Mouse (Mus musculus) retina, postnatal 1 day (tissue): ENCODE data around the gene Ager.
A peak's percentile ranks its signal among the peaks of the same experiment; 100 is the strongest.

Source experiments
- DNase-seq: peaks from one replicate; pipeline ENCODE4 v3.0.0-alpha.2; 2012

Ager gene

DNA sequence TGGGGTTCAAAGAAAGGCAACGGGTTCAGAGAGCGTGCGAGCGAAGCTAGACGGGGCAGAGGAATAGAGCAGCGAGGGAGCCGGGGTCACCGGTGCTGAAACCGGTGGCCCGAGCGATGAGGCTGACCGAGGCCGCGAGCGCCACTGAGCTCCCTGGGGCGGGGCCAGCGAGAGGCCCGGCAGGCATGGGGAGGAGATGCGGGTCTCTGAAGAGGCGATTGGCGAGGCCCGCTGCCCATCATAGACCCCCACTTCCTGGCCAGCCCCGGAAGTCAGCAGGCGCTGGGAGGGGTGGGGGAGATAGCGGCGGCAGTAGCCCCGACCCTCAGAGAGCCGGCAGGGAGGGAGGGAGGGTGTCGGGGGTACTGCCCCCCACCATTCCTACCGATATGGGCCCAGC lies 7.9 kb downstream of the Ager start:
- DNase-seq, result peak; percentile 97

DNA sequence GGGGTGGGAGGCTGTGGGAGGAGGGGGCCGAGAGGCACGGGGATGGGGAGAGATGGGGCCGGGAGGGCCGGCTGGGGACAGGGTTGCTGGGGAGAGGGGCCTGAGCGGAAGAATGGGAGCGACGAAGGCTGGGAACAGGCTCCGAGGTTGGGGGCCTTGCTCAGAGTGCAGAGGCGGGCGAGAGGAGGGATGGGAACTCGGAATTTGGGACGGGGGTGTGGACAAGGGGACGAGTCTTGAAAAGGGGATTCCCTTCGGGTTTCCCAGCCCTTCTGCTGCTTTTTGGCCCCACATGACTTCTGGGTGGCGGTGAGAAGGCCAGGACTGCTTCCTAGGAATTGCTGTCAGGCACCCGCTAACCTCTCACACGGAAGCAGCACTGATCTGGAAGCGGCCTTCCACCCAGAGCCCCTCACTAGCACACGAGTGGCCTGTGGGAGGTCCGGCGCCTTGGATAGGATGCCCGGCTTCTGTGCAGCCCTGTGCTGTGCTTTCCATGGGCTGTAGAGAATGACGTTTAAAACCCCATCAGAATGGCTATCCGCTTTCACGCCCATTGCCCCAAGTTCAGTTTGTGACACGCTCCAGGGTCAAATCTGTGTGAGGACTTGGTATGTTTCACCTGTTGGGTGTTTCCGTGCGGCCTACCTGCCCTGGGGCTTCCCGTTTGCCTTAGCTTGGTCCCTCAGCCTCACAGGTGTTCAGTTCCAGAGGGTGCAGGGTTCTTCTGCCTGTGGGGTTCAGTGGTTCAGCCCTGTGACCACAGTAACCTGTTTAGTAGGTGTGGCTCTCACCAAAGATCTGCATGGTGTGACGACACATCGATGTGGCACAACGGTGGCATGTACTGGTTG lies 8.8 kb downstream of the Ager start:
- no peak for DNase-seq

DNA sequence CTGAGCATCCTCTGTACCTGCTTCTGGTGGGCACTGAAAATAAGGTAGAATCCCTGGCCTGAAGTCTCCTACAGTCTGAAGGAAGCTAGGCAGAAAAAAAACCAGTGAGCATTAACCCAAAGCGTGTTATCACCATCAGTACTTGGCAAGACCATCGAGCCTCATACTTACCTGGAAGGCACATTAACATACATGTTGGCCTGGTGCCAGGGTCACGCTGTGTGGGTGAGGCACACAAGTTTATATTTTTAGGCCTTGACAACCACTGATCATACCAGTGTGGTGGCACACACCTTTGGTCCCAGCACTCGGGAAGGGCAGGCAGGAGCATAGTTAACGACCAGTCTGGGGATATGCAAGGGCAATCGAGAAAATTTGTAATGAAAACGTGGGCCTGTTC lies 10.3 kb downstream of the Ager start:
- DNase-seq, result no peak

GRCm38 (mm10) chr17:34611050-34611449 lies 13.4 kb downstream of the Ager start:
- DNase-seq, result no peak

DNA sequence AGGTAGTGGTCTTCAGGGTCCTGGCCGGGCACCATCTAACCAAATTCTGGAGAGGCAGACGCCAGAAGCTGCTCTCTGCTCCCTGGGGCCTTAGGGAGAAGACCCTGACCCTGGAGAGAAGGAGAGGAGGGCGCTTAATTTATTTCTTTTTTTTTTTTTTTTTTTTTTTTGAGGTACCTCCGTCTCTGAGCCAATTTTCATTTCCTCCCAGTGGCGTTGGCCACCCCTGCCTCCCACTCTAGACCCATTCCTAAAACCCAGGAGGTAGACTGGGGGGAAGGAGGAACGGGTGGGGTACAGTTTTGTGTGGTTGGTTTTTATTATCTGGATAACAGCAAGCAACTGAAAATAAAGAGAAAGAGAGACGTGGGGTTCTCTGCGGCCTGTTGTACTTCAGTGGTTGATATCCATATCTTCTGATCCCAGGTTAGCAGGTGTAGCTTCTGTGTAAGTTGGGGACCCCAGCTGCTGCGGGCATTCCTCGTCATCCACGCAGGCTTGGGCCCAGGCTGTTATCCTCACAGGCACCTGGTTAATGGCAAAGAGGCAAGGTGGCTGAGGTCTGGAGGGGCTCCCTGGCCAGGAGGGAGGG lies 15.5 kb downstream of the Ager start:
- DNase-seq, result no peak

DNA sequence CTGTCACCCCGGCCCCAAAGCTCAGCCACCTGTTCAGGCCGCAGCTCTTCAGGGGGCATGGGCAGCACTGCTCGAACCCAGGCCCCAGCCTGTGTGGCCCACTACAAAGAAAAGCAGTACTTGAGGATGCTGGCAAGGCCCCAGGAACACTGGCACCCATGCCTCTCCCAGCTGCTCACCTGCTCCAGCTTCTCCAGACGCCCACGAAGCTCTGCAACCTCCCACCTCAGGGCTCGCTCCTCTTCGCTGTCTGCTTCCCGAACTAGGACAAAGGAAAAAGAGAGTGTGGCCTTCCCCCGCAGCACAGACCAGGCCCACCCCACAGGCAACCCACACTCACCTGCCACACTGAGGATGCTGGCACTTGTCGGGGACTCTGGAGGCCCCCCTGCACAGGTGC lies 16.2 kb downstream of the Ager start:
- DNase-seq, result no peak

- DNase-seq, result peak; percentile 32
Measured at GRCm38 (mm10) chr17:34615871-34616270, 18.2 kb downstream of the Ager start, which contains the start of gene Egfl8. Egfl8 (minus strand) TSS chr17:34615971.

DNA sequence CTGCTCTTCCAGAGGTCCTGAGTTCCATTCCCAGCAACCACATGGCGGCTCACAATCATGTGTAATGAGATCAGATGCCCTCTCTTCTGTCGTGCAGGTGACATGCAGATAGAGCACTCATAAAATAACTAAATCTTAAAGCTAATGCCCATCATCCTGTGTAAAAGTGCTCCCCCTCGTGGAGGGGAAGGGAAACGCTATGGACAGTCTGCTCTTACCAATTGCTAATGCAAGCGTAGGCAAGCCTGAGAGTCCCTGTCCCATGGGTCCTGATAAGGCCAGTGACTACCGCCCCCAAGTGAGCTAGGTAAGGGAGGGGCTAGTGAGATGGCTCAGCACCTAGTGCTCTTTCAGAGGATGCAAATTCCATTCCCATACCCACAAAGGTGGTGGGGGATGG lies 21.3 kb downstream of the Ager start:
- DNase-seq, result peak; percentile 84

DNA sequence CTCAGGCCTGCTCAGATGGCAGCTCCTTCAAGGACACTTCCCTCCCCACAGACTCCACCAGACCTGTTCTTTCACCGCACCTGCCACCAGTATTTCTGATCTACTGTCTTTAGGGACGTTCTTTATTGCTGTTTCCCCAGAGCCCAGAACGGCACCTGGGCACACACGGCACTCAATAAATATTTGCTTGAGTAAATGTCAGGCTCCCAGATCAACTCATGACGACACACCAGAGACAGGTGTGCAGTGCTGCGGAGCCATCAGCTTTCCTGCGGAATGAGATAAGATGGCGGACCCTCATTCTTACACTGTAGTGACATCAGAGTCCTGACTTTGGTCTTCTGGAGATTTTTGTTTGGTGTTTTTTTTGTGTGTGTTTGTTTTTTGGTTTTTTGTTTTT lies 23.3 kb downstream of the Ager start:
- no peak for DNase-seq

DNA sequence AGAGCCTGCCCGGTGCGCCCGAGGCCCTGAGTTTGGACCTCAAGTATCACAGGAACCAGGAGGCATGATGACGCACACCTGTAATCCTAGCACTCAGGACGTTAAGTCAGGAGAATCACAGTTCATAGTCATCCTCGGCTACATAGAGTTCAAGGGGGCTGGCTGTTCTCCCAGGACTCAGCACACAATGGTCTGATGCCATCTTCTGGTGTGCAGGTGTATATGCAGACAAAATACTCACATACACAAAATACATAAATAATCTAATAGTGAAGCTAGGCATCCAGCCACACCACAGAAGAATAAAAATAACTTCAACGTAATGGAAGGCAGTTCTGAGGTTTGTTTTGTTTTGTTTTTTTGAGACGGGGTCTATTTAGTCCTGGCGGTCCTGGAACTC lies 25.5 kb downstream of the Ager start:
- DNase-seq, result no peak

- no peak for DNase-seq
Measured at GRCm38 (mm10) chr17:34624981-34625380, 27.3 kb downstream of the Ager start.

- no peak for DNase-seq
Measured at GRCm38 (mm10) chr17:34626062-34626772, 28.6 kb downstream of the Ager start.

DNA sequence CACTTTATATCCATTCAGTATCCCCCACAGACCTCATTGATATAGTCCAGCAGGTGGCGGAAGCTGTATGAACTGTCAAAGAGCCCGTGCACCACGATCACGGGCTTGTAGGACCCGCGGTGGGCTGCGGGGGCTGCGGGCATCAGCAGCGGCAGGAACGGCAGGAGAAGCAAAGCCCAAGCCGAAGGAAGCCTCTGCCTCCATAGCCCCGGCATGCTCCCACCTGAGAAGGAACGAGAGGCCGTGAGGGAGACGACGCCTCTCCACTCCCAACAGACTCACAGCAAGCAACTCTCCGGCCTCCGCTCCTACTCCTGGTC lies 29.1 kb downstream of the Ager start:
- DNase-seq, result peak; percentile 82

- DNase-seq, result peak; percentile 97
Measured at GRCm38 (mm10) chr17:34627093-34627942, 29.7 kb downstream of the Ager start.

GRCm38 (mm10) chr17:34627943-34628643 lies 30.4 kb downstream of the Ager start, which contains the start of gene Ppt2:
Ppt2 (minus strand) TSS chr17:34628510.
- DNase-seq, result no peak

- DNase-seq, result no peak
Measured at GRCm38 (mm10) chr17:34628644-34628967, 30.9 kb downstream of the Ager start.

DNA sequence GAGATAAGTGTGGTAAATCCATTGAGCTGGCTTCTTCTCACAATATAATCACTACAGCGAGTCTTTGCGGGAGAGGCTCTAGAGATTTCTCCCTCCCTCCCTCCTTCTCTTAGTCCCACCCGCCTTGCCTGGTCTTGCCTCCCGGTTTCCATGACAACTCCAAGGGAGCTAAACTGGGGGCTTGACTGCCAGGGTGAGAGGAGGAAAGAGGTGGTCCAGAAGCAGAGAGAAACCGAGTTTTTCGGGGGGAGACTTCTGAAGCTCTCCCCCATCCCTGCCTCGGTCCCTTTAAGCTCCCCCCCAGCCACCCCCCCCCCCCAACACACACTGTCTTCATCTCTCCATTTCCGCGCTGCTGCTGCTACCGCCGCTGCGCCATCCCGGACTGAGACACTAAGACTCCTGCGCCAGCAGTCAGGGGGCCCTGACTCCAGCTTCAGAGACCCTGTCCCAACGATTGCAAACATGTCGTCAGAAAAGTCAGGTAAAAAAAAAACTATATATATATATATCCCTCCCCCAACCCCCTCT lies 31.6 kb downstream of the Ager start, which contains the start of gene Prrt1:
Prrt1 (plus strand) TSS at position 313 of the 531 bp plus-strand sequence.
- DNase-seq, result peak; percentile 64

GRCm38 (mm10) chr17:34629796-34630603 lies 32.3 kb downstream of the Ager start:
- no peak for DNase-seq

DNA sequence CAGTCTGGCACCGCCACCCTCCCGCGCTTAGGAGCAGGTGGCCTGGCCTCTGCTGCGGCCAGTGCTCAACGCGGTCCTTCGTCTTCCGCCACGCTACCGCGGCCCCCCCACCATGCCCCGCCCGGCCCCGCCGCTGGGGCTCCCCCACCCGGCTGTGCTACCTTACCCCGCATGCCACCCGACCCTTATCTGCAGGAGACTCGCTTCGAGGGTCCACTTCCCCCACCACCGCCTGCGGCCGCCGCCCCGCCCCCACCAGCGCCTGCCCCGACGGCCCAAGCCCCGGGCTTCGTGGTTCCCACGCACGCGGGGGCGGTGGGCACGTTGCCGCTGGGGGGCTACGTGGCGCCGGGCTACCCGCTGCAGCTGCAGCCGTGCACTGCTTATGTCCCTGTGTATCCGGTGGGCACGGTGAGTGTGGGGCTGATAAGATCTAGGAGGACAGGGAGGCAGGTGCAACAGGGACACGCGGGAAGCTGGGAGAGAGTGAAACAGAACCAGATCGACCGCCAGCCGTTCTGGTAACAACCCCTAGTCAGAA lies 33.2 kb downstream of the Ager start:
- DNase-seq, result peak; percentile 52

GRCm38 (mm10) chr17:34631647-34632046 lies 34.0 kb downstream of the Ager start:
- no peak for DNase-seq

GRCm38 (mm10) chr17:34632261-34632691 lies 34.6 kb downstream of the Ager start:
- DNase-seq, result peak; percentile 83
